Mouse (Mus musculus): Measurements from ENCODE around the gene Ptrh1.

DNA sequence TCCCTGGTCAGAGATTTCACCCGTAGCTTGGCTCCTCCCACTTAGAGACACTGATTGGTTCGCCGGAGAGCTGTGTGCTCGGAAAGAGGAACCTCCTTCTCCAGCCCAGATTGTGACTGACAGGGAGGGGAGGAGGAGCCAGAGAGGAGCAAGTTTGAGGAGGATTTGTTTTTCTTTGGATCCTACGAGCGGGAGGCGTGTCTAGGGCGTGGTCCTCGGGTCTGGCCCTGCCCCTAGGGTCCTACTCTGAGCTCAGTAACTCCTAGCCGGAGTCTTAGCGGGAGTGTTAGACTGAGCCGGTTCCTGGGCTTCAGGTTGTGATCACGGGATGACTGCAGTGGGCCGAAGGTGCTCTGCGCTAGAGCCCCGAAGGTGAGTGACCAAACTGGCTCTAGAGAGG lies 48.2 kb upstream of the Ptrh1 start:
- peak; percentile 30; the same call in 1 of the 2 replicates for TF ChIP-seq POLR2A (IDR thresholded peaks at IDR 0.05; ENCODE audit: low read depth, low read length)
- TF ChIP-seq CTCF (IDR thresholded peaks at IDR 0.05; ENCODE audit: extremely low read depth, insufficient read length, insufficient replicate concordance, low read depth, low read length), result no peak
